Comparison of ENCODE assay signal across 19 mouse cellular contexts in the genomic region with DNA sequence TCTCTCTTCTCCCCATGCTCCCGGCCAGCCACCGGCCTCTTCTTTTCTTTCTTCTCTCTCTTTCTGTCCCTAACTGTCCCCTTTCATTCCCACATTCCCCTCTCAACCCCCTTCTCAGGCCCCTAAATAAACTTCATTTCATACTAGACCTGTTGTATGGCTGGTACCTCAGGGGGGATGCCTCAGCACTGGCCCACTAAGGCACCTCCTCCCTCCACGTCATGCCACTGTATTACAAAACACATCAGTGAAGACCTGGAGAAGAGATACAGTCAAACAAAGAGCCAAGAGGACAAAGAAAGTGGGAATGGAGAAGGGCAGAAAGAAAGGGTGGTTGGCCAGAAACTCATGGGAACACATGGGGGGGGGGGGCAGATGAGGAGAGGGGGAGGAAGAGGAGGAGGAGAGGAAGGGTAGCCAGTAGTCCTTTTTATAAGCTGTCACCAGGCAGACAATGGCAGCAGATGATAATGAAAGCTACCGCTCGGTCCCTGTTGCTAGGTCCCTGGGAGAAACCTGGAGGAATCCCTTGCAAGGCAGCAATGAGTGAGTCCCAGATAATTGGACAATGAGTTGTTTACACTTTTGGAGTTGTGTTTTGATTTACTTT.
DNase-seq lines count a peak whose midpoint lies in the region; ATAC-seq and TF ChIP-seq lines count a peak whose summit lies in the region.
"Had no signal": no experiment of that assay in that cellular context is flagged by ENCODE, and none has a peak within 500 bp of the region (broad histone marks: within the 10 kb centered on the region; RNA-seq: fewer than 3 reads in every experiment).

No protein-coding gene starts in this region.

- H3K27ac ChIP-seq in hindbrain, embryonic 11.5 days (ENCODE audit: low read depth, low read length), result peak overlapping the region; percentile 11; the same call in 1 of the 2 replicates
- no peak overlapping the region for H3K27ac ChIP-seq in hindbrain, embryonic 16.5 days (ENCODE audit: low read depth, low read length)
- H3K27ac ChIP-seq in embryonic facial prominence, embryonic 10.5 days (replicated peaks), result peak overlapping the region; percentile 55
- H3K27ac ChIP-seq in midbrain, embryonic 13.5 days, result no peak overlapping the region
- H3K27ac ChIP-seq in liver, embryonic 11.5 days (ENCODE audit: low read depth, low read length), result no peak overlapping the region
- H3K27ac ChIP-seq in intestine, postnatal 0 days (ENCODE audit: low read depth, low read length), result no peak overlapping the region
- H3K27ac ChIP-seq: embryonic facial prominence, embryonic 13.5 days; heart, adult 2 months; heart, embryonic 15.5 days; liver, embryonic 15.5 days had no signal

- DNase-seq in hindbrain, embryonic 11.5 days (ENCODE audit: low spot score), result peak; percentile 55
- peak; percentile 64 for DNase-seq in embryo, embryonic 10 days (ENCODE audit: low spot score)
- DNase-seq in embryonic facial prominence, embryonic 10.5 days (ENCODE audit: low spot score), result no peak
- no peak for DNase-seq in liver, embryonic 11.5 days (ENCODE audit: low spot score)
- no peak for DNase-seq in urinary bladder, adult 18-20 months (ENCODE audit: low spot score in 2 of 2)
- DNase-seq: adrenal gland, postnatal 36 days; B cell, adult 2 months; cerebellum, adult 2 months; cerebellum, postnatal 36 days; gastrocnemius, postnatal 25 days; heart, adult 2 months had no signal

- no peak overlapping the region for H3K9ac ChIP-seq in hindbrain, embryonic 11.5 days (ENCODE audit: low read depth, low read length)
- H3K9ac ChIP-seq in hindbrain, embryonic 16.5 days (ENCODE audit: low read depth, low read length), result no peak overlapping the region
- no peak overlapping the region for H3K9ac ChIP-seq in midbrain, embryonic 13.5 days (replicated peaks)
- H3K9ac ChIP-seq in liver, embryonic 11.5 days (ENCODE audit: low read depth, low read length), result no peak overlapping the region
- no peak overlapping the region for H3K9ac ChIP-seq in intestine, postnatal 0 days (ENCODE audit: low read depth, low read length)
- H3K9ac ChIP-seq: embryonic facial prominence, embryonic 13.5 days; heart, embryonic 15.5 days; liver, embryonic 15.5 days had no signal

- no peaks in the 10 kb centered on the region for H3K4me1 ChIP-seq in hindbrain, embryonic 11.5 days (replicated peaks; ENCODE audit: control insufficient read depth, insufficient read depth, low read length)
- no peaks in the 10 kb centered on the region for H3K4me1 ChIP-seq in hindbrain, embryonic 16.5 days (ENCODE audit: control insufficient read depth, insufficient read depth, low read depth, low read length)
- H3K4me1 ChIP-seq in embryonic facial prominence, embryonic 10.5 days, result no peaks in the 10 kb centered on the region
- H3K4me1 ChIP-seq in midbrain, embryonic 13.5 days (replicated peaks), result no peaks in the 10 kb centered on the region
- no peaks in the 10 kb centered on the region for H3K4me1 ChIP-seq in liver, embryonic 11.5 days (replicated peaks; ENCODE audit: control insufficient read depth, insufficient read depth, low read length)
- H3K4me1 ChIP-seq in intestine, postnatal 0 days (replicated peaks; ENCODE audit: control insufficient read depth, insufficient read depth, low read length), result no peaks in the 10 kb centered on the region
- H3K4me1 ChIP-seq: embryonic facial prominence, embryonic 13.5 days; heart, embryonic 15.5 days; liver, embryonic 15.5 days had no signal

- no peaks in the 10 kb centered on the region for H3K9me3 ChIP-seq in hindbrain, embryonic 11.5 days (ENCODE audit: control insufficient read depth, low read length)
- no peaks in the 10 kb centered on the region for H3K9me3 ChIP-seq in hindbrain, embryonic 16.5 days (ENCODE audit: control insufficient read depth, low read length)
- H3K9me3 ChIP-seq in embryonic facial prominence, embryonic 10.5 days, result no peaks in the 10 kb centered on the region
- H3K9me3 ChIP-seq in midbrain, embryonic 13.5 days, result no peaks in the 10 kb centered on the region
- no peaks in the 10 kb centered on the region for H3K9me3 ChIP-seq in liver, embryonic 11.5 days (ENCODE audit: control insufficient read depth, low read length)
- H3K9me3 ChIP-seq in intestine, postnatal 0 days (ENCODE audit: control insufficient read depth), result no peaks in the 10 kb centered on the region
- H3K9me3 ChIP-seq: embryonic facial prominence, embryonic 13.5 days; heart, embryonic 15.5 days; liver, embryonic 15.5 days had no signal

- TF ChIP-seq CTCF in intestine, postnatal 0 days (IDR thresholded peaks at IDR 0.05; ENCODE audit: low read depth), result no peak

- no peak overlapping the region for H3K4me2 ChIP-seq in hindbrain, embryonic 11.5 days (replicated peaks; ENCODE audit: low read depth, low read length)
- H3K4me2 ChIP-seq in hindbrain, embryonic 16.5 days (ENCODE audit: low read length), result no peak overlapping the region
- H3K4me2 ChIP-seq in midbrain, embryonic 13.5 days (replicated peaks), result no peak overlapping the region
- no peak overlapping the region for H3K4me2 ChIP-seq in liver, embryonic 11.5 days
- no peak overlapping the region for H3K4me2 ChIP-seq in intestine, postnatal 0 days (replicated peaks; ENCODE audit: low read depth)
- H3K4me2 ChIP-seq: embryonic facial prominence, embryonic 13.5 days; heart, embryonic 15.5 days; liver, embryonic 15.5 days had no signal

- WGBS in hindbrain, embryonic 11.5 days, result 22% methylated on average over 5 of the region's 5 CpGs
- 25% methylated on average over 5 of the region's 5 CpGs for WGBS in hindbrain, embryonic 16.5 days
- 69% methylated on average over 5 of the region's 5 CpGs for WGBS in embryonic facial prominence, embryonic 10.5 days
- WGBS in midbrain, embryonic 13.5 days, result 17% methylated on average over 5 of the region's 5 CpGs
- WGBS in liver, embryonic 11.5 days, result 76% methylated on average over 5 of the region's 5 CpGs
- WGBS in intestine, postnatal 0 days, result 91% methylated on average over 5 of the region's 5 CpGs

- H3K27me3 ChIP-seq in hindbrain, embryonic 11.5 days (ENCODE audit: control insufficient read depth, insufficient read depth, low read length), result no peaks in the 10 kb centered on the region
- H3K27me3 ChIP-seq in hindbrain, embryonic 16.5 days (replicated peaks; ENCODE audit: control insufficient read depth, insufficient read depth, low read length), result no peaks in the 10 kb centered on the region
- no peaks in the 10 kb centered on the region for H3K27me3 ChIP-seq in embryonic facial prominence, embryonic 10.5 days (replicated peaks; ENCODE audit: low read depth, poor library complexity, severe bottlenecking)
- no peaks in the 10 kb centered on the region for H3K27me3 ChIP-seq in midbrain, embryonic 13.5 days
- no peaks in the 10 kb centered on the region for H3K27me3 ChIP-seq in liver, embryonic 11.5 days (replicated peaks; ENCODE audit: control insufficient read depth, insufficient read depth, low read length)
- no peaks in the 10 kb centered on the region for H3K27me3 ChIP-seq in intestine, postnatal 0 days (replicated peaks; ENCODE audit: control insufficient read depth, insufficient read depth, low read length)
- H3K27me3 ChIP-seq: embryonic facial prominence, embryonic 13.5 days; heart, embryonic 15.5 days; liver, embryonic 15.5 days had no signal

- H3K4me3 ChIP-seq in hindbrain, embryonic 11.5 days (ENCODE audit: low read depth, low read length), result no peak overlapping the region
- H3K4me3 ChIP-seq in hindbrain, embryonic 16.5 days (ENCODE audit: low read length), result no peak overlapping the region
- no peak overlapping the region for H3K4me3 ChIP-seq in embryonic facial prominence, embryonic 10.5 days
- H3K4me3 ChIP-seq in midbrain, embryonic 13.5 days (replicated peaks), result no peak overlapping the region
- no peak overlapping the region for H3K4me3 ChIP-seq in liver, embryonic 11.5 days (ENCODE audit: low read depth, low read length)
- no peak overlapping the region for H3K4me3 ChIP-seq in intestine, postnatal 0 days (ENCODE audit: low read depth, low read length)
- H3K4me3 ChIP-seq: embryonic facial prominence, embryonic 13.5 days; heart, adult 2 months; heart, embryonic 15.5 days; liver, embryonic 15.5 days had no signal

- ATAC-seq in hindbrain, embryonic 11.5 days (ENCODE audit: low FRiP score), result peak; percentile 75
- no peak for ATAC-seq in hindbrain, embryonic 16.5 days
- ATAC-seq in midbrain, embryonic 13.5 days, result 0 out of 2 replicates have a peak, but pooled peaks have one; percentile 63
- no peak for ATAC-seq in liver, embryonic 11.5 days (replicated peaks; ENCODE audit: low FRiP score)
- no peak for ATAC-seq in intestine, postnatal 0 days
- ATAC-seq: intestine, embryonic 16.5 days; lung, postnatal 0 days had no signal

- H3K36me3 ChIP-seq in hindbrain, embryonic 11.5 days (ENCODE audit: control insufficient read depth, insufficient read depth, low read length), result no peaks in the 10 kb centered on the region
- H3K36me3 ChIP-seq in hindbrain, embryonic 16.5 days (ENCODE audit: control insufficient read depth, insufficient read depth, low read length), result no peaks in the 10 kb centered on the region
- no peaks in the 10 kb centered on the region for H3K36me3 ChIP-seq in embryonic facial prominence, embryonic 10.5 days (replicated peaks)
- H3K36me3 ChIP-seq in midbrain, embryonic 13.5 days, result no peaks in the 10 kb centered on the region
- H3K36me3 ChIP-seq in liver, embryonic 11.5 days (ENCODE audit: control insufficient read depth, insufficient read depth, low read length), result no peaks in the 10 kb centered on the region
- H3K36me3 ChIP-seq in intestine, postnatal 0 days (ENCODE audit: control insufficient read depth, insufficient read depth), result no peaks in the 10 kb centered on the region
- H3K36me3 ChIP-seq: embryonic facial prominence, embryonic 13.5 days; heart, embryonic 15.5 days; liver, embryonic 15.5 days had no signal

Comparison
In these comparisons a context has a peak if more than half of its experiments do, and no peak if none do; other contexts are left out.
1. ATAC-seq: peak in hindbrain, embryonic 11.5 days (single experiment) and midbrain, embryonic 13.5 days (single experiment); none in hindbrain, embryonic 16.5 days (single experiment), liver, embryonic 11.5 days (single experiment) and intestine, postnatal 0 days (single experiment).
2. H3K27ac ChIP-seq: peak in hindbrain, embryonic 11.5 days (single experiment) and embryonic facial prominence, embryonic 10.5 days (single experiment); none in hindbrain, embryonic 16.5 days (single experiment), midbrain, embryonic 13.5 days (single experiment), liver, embryonic 11.5 days (single experiment) and intestine, postnatal 0 days (single experiment).
3. DNase-seq: peak in hindbrain, embryonic 11.5 days (single experiment) and embryo, embryonic 10 days (single experiment); none in embryonic facial prominence, embryonic 10.5 days (single experiment), liver, embryonic 11.5 days (single experiment) and urinary bladder, adult 18-20 months (0 of 2).